Mouse (Mus musculus): ENCODE measurements around the gene Prkn.
A peak's percentile ranks its signal among the peaks of the same experiment; 100 is the strongest.
"Not testable (repeated sequence)": the region's sequence is repeated elsewhere in the genome, so short reads cannot be mapped to it uniquely, and the experiment has no call there.

The Prkn gene

GRCm38 (mm10) chr17:11124048-11124447 lies 283.9 kb downstream of the Prkn start:
- DNase-seq (ENCODE audit: extremely low spot score, low read depth, low spot score): no peak

- DNase-seq (ENCODE audit: extremely low spot score, low read depth, low spot score): no peak
These were observed 287.0 kb downstream of the Prkn start for GRCm38 (mm10) chr17:11127217-11127616.

- DNase-seq (ENCODE audit: extremely low spot score, low read depth, low spot score): no peak
These were observed 290.7 kb downstream of the Prkn start for GRCm38 (mm10) chr17:11130919-11131318.

GRCm38 (mm10) chr17:11142321-11142720 lies 302.1 kb downstream of the Prkn start:
- no peak for DNase-seq (ENCODE audit: extremely low spot score, low read depth, low spot score)

GRCm38 (mm10) chr17:11156119-11156518 lies 315.9 kb downstream of the Prkn start:
- no peak for DNase-seq (ENCODE audit: extremely low spot score, low read depth, low spot score)

- DNase-seq (ENCODE audit: extremely low spot score, low read depth, low spot score): no peak
These were observed 317.4 kb downstream of the Prkn start for GRCm38 (mm10) chr17:11157536-11157935.

GRCm38 (mm10) chr17:11161436-11161835 lies 321.3 kb downstream of the Prkn start:
- DNase-seq (ENCODE audit: extremely low spot score, low read depth, low spot score): no peak

GRCm38 (mm10) chr17:11162770-11163169 lies 322.6 kb downstream of the Prkn start:
- DNase-seq (ENCODE audit: extremely low spot score, low read depth, low spot score): no peak

GRCm38 (mm10) chr17:11187356-11187755 lies 347.2 kb downstream of the Prkn start:
- DNase-seq (ENCODE audit: extremely low spot score, low read depth, low spot score): no peak

GRCm38 (mm10) chr17:11188494-11188893 lies 348.3 kb downstream of the Prkn start:
- no peak for DNase-seq (ENCODE audit: extremely low spot score, low read depth, low spot score)

- DNase-seq (ENCODE audit: extremely low spot score, low read depth, low spot score): no peak
These were observed 350.1 kb downstream of the Prkn start for GRCm38 (mm10) chr17:11190306-11190705.

GRCm38 (mm10) chr17:11198134-11198533 lies 357.9 kb downstream of the Prkn start:
- no peak for DNase-seq (ENCODE audit: extremely low spot score, low read depth, low spot score)

- DNase-seq (ENCODE audit: extremely low spot score, low read depth, low spot score): not testable (repeated sequence)
These were observed 368.9 kb downstream of the Prkn start for GRCm38 (mm10) chr17:11209063-11209462.

GRCm38 (mm10) chr17:11211006-11211405 lies 370.8 kb downstream of the Prkn start:
- no peak for DNase-seq (ENCODE audit: extremely low spot score, low read depth, low spot score)

- no peak for DNase-seq (ENCODE audit: extremely low spot score, low read depth, low spot score)
These were observed 371.4 kb downstream of the Prkn start for GRCm38 (mm10) chr17:11211591-11211990.

GRCm38 (mm10) chr17:11213689-11214088 lies 373.5 kb downstream of the Prkn start:
- no peak for DNase-seq (ENCODE audit: extremely low spot score, low read depth, low spot score)

- DNase-seq (ENCODE audit: extremely low spot score, low read depth, low spot score): no peak
These were observed 388.8 kb downstream of the Prkn start for GRCm38 (mm10) chr17:11229011-11229410.

GRCm38 (mm10) chr17:11229426-11229825 lies 389.2 kb downstream of the Prkn start:
- DNase-seq (ENCODE audit: extremely low spot score, low read depth, low spot score): no peak

GRCm38 (mm10) chr17:11230604-11231395 lies 390.6 kb downstream of the Prkn start:
- no peak for DNase-seq (ENCODE audit: extremely low spot score, low read depth, low spot score)

- no peak for DNase-seq (ENCODE audit: extremely low spot score, low read depth, low spot score)
These were observed 395.1 kb downstream of the Prkn start for GRCm38 (mm10) chr17:11235273-11235672.

GRCm38 (mm10) chr17:11245040-11245439 lies 404.9 kb downstream of the Prkn start:
- no peak for DNase-seq (ENCODE audit: extremely low spot score, low read depth, low spot score)

GRCm38 (mm10) chr17:11249216-11249615 lies 409.0 kb downstream of the Prkn start:
- DNase-seq (ENCODE audit: extremely low spot score, low read depth, low spot score): peak; percentile 56

- no peak for DNase-seq (ENCODE audit: extremely low spot score, low read depth, low spot score)
These were observed 420.5 kb downstream of the Prkn start for GRCm38 (mm10) chr17:11260663-11261062.
